8 mouse cellular contexts compared by ENCODE assay signal in genomic region chr5:96160467-96161262, GRCm38 (mm10). TPM values are rescaled to one million over a fixed set of nuclear protein-coding genes. Genes with fewer than 3 reads are reported as not detected.
DNase-seq lines count a peak whose midpoint lies in the region; ATAC-seq and TF ChIP-seq lines count a peak whose summit lies in the region.

No protein-coding gene starts in this region.

- H3K27me3 ChIP-seq in heart, embryonic 12.5 days (replicated peaks), result no peaks in the 10 kb centered on the region
- H3K27me3 ChIP-seq in kidney, postnatal 0 days (ENCODE audit: insufficient read depth, low read length), result no peaks in the 10 kb centered on the region
- no peaks in the 10 kb centered on the region for H3K27me3 ChIP-seq in neural tube, embryonic 13.5 days

- peak overlapping the region; percentile 75 for H3K4me2 ChIP-seq in heart, embryonic 12.5 days
- H3K4me2 ChIP-seq in kidney, postnatal 0 days (ENCODE audit: low read length), result peak overlapping the region; percentile 79
- H3K4me2 ChIP-seq in neural tube, embryonic 13.5 days, result peak overlapping the region; percentile 81

- H3K9me3 ChIP-seq in heart, embryonic 12.5 days (replicated peaks), result 0 out of 2 replicates have a peak, but pooled peaks cover 2% of the 10 kb centered on the region
- H3K9me3 ChIP-seq in kidney, postnatal 0 days (replicated peaks; ENCODE audit: low read length), result no peaks in the 10 kb centered on the region
- no peaks in the 10 kb centered on the region for H3K9me3 ChIP-seq in neural tube, embryonic 13.5 days

- peak overlapping the region; percentile 97 for H3K27ac ChIP-seq in cortical plate, adult 2 months (ENCODE audit: insufficient read depth, low read length)
- H3K27ac ChIP-seq in heart, embryonic 12.5 days (ENCODE audit: poor library complexity, severe bottlenecking), result peak overlapping the region; percentile 99
- H3K27ac ChIP-seq in kidney, postnatal 0 days, result peak overlapping the region; percentile 99
- H3K27ac ChIP-seq in neural tube, embryonic 13.5 days (replicated peaks), result peak overlapping the region; percentile 99

- no peaks in the 10 kb centered on the region for H3K36me3 ChIP-seq in heart, embryonic 12.5 days
- H3K36me3 ChIP-seq in kidney, postnatal 0 days (ENCODE audit: insufficient read depth, low read length), result no peaks in the 10 kb centered on the region
- no peaks in the 10 kb centered on the region for H3K36me3 ChIP-seq in neural tube, embryonic 13.5 days

- no peaks in the 10 kb centered on the region; the same call in 1 of the 2 replicates for H3K4me1 ChIP-seq in cortical plate, adult 2 months (ENCODE audit: control insufficient read depth, insufficient read depth, low read length)
- peaks cover 14% of the 10 kb centered on the region for H3K4me1 ChIP-seq in heart, embryonic 12.5 days (replicated peaks)
- H3K4me1 ChIP-seq in kidney, postnatal 0 days (replicated peaks; ENCODE audit: insufficient read depth, low read length), result peaks cover 9% of the 10 kb centered on the region
- H3K4me1 ChIP-seq in neural tube, embryonic 13.5 days (replicated peaks), result peaks cover 12% of the 10 kb centered on the region

- peak overlapping the region; percentile 97 for H3K9ac ChIP-seq in heart, embryonic 12.5 days
- peak overlapping the region; percentile 99 for H3K9ac ChIP-seq in kidney, postnatal 0 days (ENCODE audit: low read depth, low read length)
- peak overlapping the region; percentile 99 for H3K9ac ChIP-seq in neural tube, embryonic 13.5 days

- no peak for ATAC-seq in heart, embryonic 12.5 days (ENCODE audit: insufficient number of reproducible peaks, low FRiP score)
- ATAC-seq in kidney, postnatal 0 days (replicated peaks; ENCODE audit: low FRiP score, low read depth), result peak; percentile 1; the same call in 1 of the 2 replicates
- ATAC-seq in neural tube, embryonic 13.5 days (ENCODE audit: low read depth), result peak; percentile 3; the same call in 1 of the 2 replicates

- peak overlapping the region; percentile 88 for H3K4me3 ChIP-seq in cortical plate, adult 2 months (ENCODE audit: insufficient read depth, low read length)
- H3K4me3 ChIP-seq in heart, embryonic 12.5 days, result peak overlapping the region; percentile 91
- peak overlapping the region; percentile 100 for H3K4me3 ChIP-seq in kidney, postnatal 0 days (replicated peaks; ENCODE audit: low read depth, low read length)
- peak overlapping the region; percentile 97 for H3K4me3 ChIP-seq in neural tube, embryonic 13.5 days

- no peak for TF ChIP-seq CTCF in cortical plate, adult 2 months (IDR thresholded peaks at IDR 0.05; ENCODE audit: extremely low read depth, insufficient read depth, low read length)
- TF ChIP-seq CTCF in kidney, postnatal 0 days (IDR thresholded peaks at IDR 0.05; ENCODE audit: low read depth), result peak; percentile 37; the same call in 1 of the 2 replicates

- DNase-seq in 3T3-L1 (ENCODE audit: low read depth, low spot score), result peak; percentile 73
- DNase-seq in T-cell, adult 2 months (ENCODE audit: low spot score), result peak; percentile 32
- DNase-seq in kidney, postnatal 0 days (ENCODE audit: low spot score), result peak; percentile 82
- DNase-seq in lung, adult 18-20 months, result peak; percentile 47 to 57
- peak; percentile 13 to 25 for DNase-seq in thymus, postnatal 10 days (ENCODE audit: low spot score in 2 of 2)

- under 1% methylated on average over 50 of the region's 50 CpGs for WGBS in heart, embryonic 12.5 days
- WGBS in kidney, postnatal 0 days, result under 1% methylated on average over 42 of the region's 50 CpGs
- whole genome bisulfite sequencing in neural tube, embryonic 13.5 days, result under 1% methylated on average over 50 of the region's 50 CpGs

- no peak for TF ChIP-seq POLR2A in cortical plate, adult 2 months (IDR thresholded peaks at IDR 0.05; ENCODE audit: extremely low read depth, insufficient read depth, low read length)

RNA-seq across cellular contexts. Expression of gene Cnot6l, which starts 3.3 kb away (rescaled TPM):
- polyA plus RNA-seq in cortical plate, adult 2 months (2012; rRNA removed), result 14.0 and 14.8 TPM in 2 replicates
- 16.8 and 17.6 TPM in 2 replicates for polyA plus RNA-seq in heart, embryonic 12.5 days (2016; fragmentation: Nextera tagmentation; extraction: Ambion mirVana)
- 37.8 and 42.4 TPM in 2 replicates for polyA plus RNA-seq in kidney, postnatal 0 days (2015; fragmentation: Nextera tagmentation; extraction: Ambion mirVana)
- 13.0 and 13.7 TPM in 2 replicates for polyA plus RNA-seq in neural tube, embryonic 13.5 days (2015; fragmentation: Nextera tagmentation; extraction: Ambion mirVana)

RNA-seq across cellular contexts. Expression of gene Mrpl1, which starts 48.6 kb away (rescaled TPM):
- polyA plus RNA-seq in cortical plate, adult 2 months (2012; rRNA removed), result 9.0 and 9.1 TPM in 2 replicates
- 25.0 and 26.4 TPM in 2 replicates for polyA plus RNA-seq in heart, embryonic 12.5 days (2016; fragmentation: Nextera tagmentation; extraction: Ambion mirVana)
- 26.3 and 26.5 TPM in 2 replicates for polyA plus RNA-seq in kidney, postnatal 0 days (2015; fragmentation: Nextera tagmentation; extraction: Ambion mirVana)
- 17.1 and 17.7 TPM in 2 replicates for polyA plus RNA-seq in neural tube, embryonic 13.5 days (2015; fragmentation: Nextera tagmentation; extraction: Ambion mirVana)

Comparison
In these comparisons a context has a peak if more than half of its experiments do, and no peak if none do; other contexts are left out.
1. DNase-seq: peak in every context shown above with its lines; median percentile 82 in kidney, postnatal 0 days; 73 in 3T3-L1; 52 in lung, adult 18-20 months; 32 in T-cell, adult 2 months; 19 in thymus, postnatal 10 days.